Mouse (Mus musculus): ENCODE measurements around the gene Ptbp3. TPM values are rescaled to one million over a fixed set of nuclear protein-coding genes. Genes with fewer than 3 reads are reported as not detected.

Gene Ptbp3
- 68.0 and 74.3 TPM in 2 replicates for polyA plus RNA-seq (2015; fragmentation: Nextera tagmentation; extraction: Ambion mirVana)

DNA sequence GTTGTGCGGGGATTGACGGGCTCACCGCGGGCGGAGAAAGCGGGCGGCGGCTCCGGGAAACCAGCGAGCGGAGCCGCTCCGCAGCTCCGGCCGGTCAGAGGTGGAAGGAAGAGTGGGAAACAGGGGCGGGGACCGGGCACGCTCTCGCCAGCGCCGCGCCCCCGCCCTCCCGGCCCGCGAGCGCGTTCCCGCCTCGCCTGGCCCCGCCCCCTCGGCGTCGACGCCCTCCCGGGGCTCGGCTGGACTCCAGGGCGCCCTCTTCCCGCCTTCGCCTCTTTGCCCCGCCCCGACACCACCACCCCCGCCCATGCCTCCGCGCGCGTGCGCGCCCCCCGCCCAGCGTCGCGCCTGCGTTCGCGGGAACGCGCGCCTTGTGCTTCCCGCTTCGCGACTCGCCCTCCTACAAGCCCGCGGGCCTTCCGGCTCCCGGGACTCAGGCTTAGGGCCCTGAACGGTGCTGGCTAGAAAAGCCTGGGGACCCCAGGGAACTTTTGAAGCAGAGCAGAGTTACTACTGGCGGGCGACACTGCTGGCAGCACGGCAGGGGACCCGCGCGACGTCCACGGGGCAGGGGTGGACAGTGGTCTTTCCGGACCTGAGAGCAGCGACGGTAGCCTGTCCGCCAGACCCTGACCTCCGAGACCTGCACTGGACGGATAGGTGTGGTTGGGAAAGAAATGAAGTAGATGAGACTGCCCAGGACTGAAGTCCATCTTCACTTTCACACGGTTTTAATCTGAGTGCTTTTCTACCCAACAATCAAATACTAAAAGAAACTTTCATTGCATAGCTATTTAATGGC lies at the start of gene Ptbp3:
Gene Ptbp3 (minus strand): TSS at position 190 of the 802 bp plus-strand sequence.
- peak within 1 kb of the TSS; percentile 98 for H3K9ac ChIP-seq (replicated peaks; ENCODE audit: low read length)
- H3K27me3 ChIP-seq (ENCODE audit: insufficient read depth, low read length): no peaks in the 10 kb centered on the region
- H3K36me3 ChIP-seq (ENCODE audit: insufficient read depth, low read length): no peaks in the 10 kb centered on the region
- peak; percentile 93 for ATAC-seq (ENCODE audit: low FRiP score, low TSS enrichment)
- under 1% methylated on average over 50 of the region's 83 CpGs for WGBS
- peak within 1 kb of the TSS; percentile 93 for H3K27ac ChIP-seq (ENCODE audit: low read length)
- no peaks in the 10 kb centered on the region for H3K9me3 ChIP-seq (ENCODE audit: low read length)
- H3K4me2 ChIP-seq (replicated peaks; ENCODE audit: low read depth, low read length): peak within 1 kb of the TSS; percentile 68
- peaks cover 25% of the 10 kb centered on the region for H3K4me1 ChIP-seq (ENCODE audit: insufficient read depth, low read length)
- H3K4me3 ChIP-seq (ENCODE audit: low read length): peak within 1 kb of the TSS; percentile 98

DNA sequence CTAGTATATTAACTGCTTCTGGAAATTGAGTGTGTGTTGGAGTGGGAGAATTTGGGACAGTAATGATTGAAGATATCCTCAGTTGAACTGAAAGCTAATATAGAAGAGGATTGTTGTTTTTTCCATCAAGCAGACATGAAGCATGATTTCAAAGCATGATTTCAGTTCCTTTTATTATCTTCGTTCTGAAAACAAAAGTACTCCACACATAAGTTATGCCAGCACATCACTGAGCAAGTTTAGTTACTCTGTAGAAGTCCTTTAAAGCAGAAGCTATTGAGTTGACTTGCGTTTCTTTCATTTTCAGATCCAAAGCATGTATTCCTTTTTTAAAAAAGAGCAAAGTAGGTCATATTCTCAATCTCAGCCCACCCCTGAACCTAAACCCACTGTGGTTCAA lies 47.4 kb upstream of the Ptbp3 start:
- Histone ChIP-seq H3K4me1 (ENCODE audit: insufficient read depth, low read length) (no peaks in the 10 kb centered on the region), H3K36me3 (ENCODE audit: insufficient read depth, low read length) (no peaks in the 10 kb centered on the region; the same call in 1 of the 2 replicates), H3K27me3 (ENCODE audit: insufficient read depth, low read length) (no peaks in the 10 kb centered on the region), H3K4me3 (ENCODE audit: low read length) (no peak overlapping the region), H3K4me2 (replicated peaks; ENCODE audit: low read depth, low read length) (no peak overlapping the region), H3K9me3 (ENCODE audit: low read length) (no peaks in the 10 kb centered on the region), H3K9ac (replicated peaks; ENCODE audit: low read length) (no peak overlapping the region), H3K27ac (ENCODE audit: low read length) (no peak overlapping the region)
- WGBS: 88% methylated on average over 2 of the region's 2 CpGs
- ATAC-seq (ENCODE audit: low FRiP score, low TSS enrichment): no peak

GRCm38 (mm10) chr4:59594614-59595013 lies 45.5 kb upstream of the Ptbp3 start:
- H3K9ac ChIP-seq (replicated peaks; ENCODE audit: low read length): no peak overlapping the region
- no peaks in the 10 kb centered on the region; the same call in 1 of the 2 replicates for H3K36me3 ChIP-seq (ENCODE audit: insufficient read depth, low read length)
- WGBS: 66% methylated on average over 2 of the region's 2 CpGs
- no peak overlapping the region for H3K27ac ChIP-seq (ENCODE audit: low read length)
- H3K27me3 ChIP-seq (ENCODE audit: insufficient read depth, low read length): no peaks in the 10 kb centered on the region
- H3K4me2 ChIP-seq (replicated peaks; ENCODE audit: low read depth, low read length): no peak overlapping the region
- H3K4me3 ChIP-seq (ENCODE audit: low read length): no peak overlapping the region
- no peaks in the 10 kb centered on the region for H3K9me3 ChIP-seq (ENCODE audit: low read length)
- ATAC-seq (ENCODE audit: low FRiP score, low TSS enrichment): no peak
- H3K4me1 ChIP-seq (ENCODE audit: insufficient read depth, low read length): no peaks in the 10 kb centered on the region

- Histone ChIP-seq H3K4me3 (ENCODE audit: low read length) (no peak overlapping the region), H3K9me3 (ENCODE audit: low read length) (no peaks in the 10 kb centered on the region), H3K9ac (replicated peaks; ENCODE audit: low read length) (no peak overlapping the region), H3K27ac (ENCODE audit: low read length) (no peak overlapping the region), H3K4me1 (ENCODE audit: insufficient read depth, low read length) (no peaks in the 10 kb centered on the region), H3K36me3 (ENCODE audit: insufficient read depth, low read length) (no peaks in the 10 kb centered on the region), H3K27me3 (ENCODE audit: insufficient read depth, low read length) (no peaks in the 10 kb centered on the region), H3K4me2 (replicated peaks; ENCODE audit: low read depth, low read length) (no peak overlapping the region)
- 96% methylated on average over 1 of the region's 1 CpGs for WGBS
- no peak for ATAC-seq (ENCODE audit: low FRiP score, low TSS enrichment)
Measured at GRCm38 (mm10) chr4:59587872-59588226, 38.7 kb upstream of the Ptbp3 start.

- Histone ChIP-seq H3K27ac (ENCODE audit: low read length) (no peak overlapping the region), H3K36me3 (ENCODE audit: insufficient read depth, low read length) (no peaks in the 10 kb centered on the region), H3K9ac (replicated peaks; ENCODE audit: low read length) (no peak overlapping the region), H3K4me2 (replicated peaks; ENCODE audit: low read depth, low read length) (no peak overlapping the region), H3K4me3 (ENCODE audit: low read length) (no peak overlapping the region), H3K27me3 (ENCODE audit: insufficient read depth, low read length) (no peaks in the 10 kb centered on the region), H3K9me3 (ENCODE audit: low read length) (no peaks in the 10 kb centered on the region), H3K4me1 (ENCODE audit: insufficient read depth, low read length) (peaks cover under 1% of the 10 kb centered on the region)
- ATAC-seq (ENCODE audit: low FRiP score, low TSS enrichment): no peak
- WGBS: 75% methylated on average over 2 of the region's 2 CpGs
Measured at GRCm38 (mm10) chr4:59587215-59587871, 38.2 kb upstream of the Ptbp3 start.

DNA sequence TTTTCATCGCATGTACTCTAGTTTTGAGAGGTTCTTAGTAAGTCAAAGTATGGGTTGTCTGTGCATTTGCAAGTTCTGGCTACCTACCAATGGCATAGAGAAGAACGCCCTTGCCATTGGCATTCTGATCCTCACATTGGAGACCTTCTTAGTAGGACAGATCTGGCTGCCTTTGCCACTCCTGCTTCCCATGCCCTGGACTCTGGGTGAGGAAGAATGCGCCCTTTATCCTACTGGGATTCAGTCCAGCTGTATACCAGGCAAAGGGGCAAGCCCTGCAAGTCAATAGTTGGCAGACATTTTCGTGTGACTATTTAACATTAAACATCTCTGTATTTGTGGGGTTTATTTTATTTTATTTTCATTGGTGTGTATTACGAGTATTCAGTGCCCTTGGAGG lies 35.9 kb upstream of the Ptbp3 start:
- Histone ChIP-seq H3K4me3 (ENCODE audit: low read length) (no peak overlapping the region), H3K27ac (ENCODE audit: low read length) (no peak overlapping the region), H3K27me3 (ENCODE audit: insufficient read depth, low read length) (no peaks in the 10 kb centered on the region), H3K9me3 (ENCODE audit: low read length) (no peaks in the 10 kb centered on the region), H3K9ac (replicated peaks; ENCODE audit: low read length) (no peak overlapping the region), H3K4me1 (ENCODE audit: insufficient read depth, low read length) (peaks cover 9% of the 10 kb centered on the region), H3K36me3 (ENCODE audit: insufficient read depth, low read length) (no peaks in the 10 kb centered on the region), H3K4me2 (replicated peaks; ENCODE audit: low read depth, low read length) (no peak overlapping the region)
- WGBS: 79% methylated on average over 5 of the region's 5 CpGs
- ATAC-seq (ENCODE audit: low FRiP score, low TSS enrichment): no peak

DNA sequence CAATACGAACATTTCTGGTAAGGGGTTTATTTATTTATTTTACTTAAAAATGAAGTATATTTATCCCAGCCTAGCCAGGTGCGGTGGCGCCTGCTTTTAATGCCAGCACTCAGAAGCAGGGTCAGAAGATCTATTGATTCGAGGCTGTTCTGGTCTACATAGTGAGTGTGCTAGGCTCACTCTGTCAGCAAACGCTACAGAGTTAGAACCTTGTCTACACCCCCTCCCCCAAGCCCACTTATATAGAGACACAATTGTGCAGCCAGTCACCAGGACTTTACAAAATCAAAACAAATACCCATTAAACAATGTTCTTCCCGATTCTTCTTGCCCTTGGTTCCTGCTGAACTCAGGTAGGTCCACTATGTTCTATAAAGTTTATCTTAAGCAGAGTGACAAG lies 33.0 kb upstream of the Ptbp3 start:
- Histone ChIP-seq H3K4me2 (replicated peaks; ENCODE audit: low read depth, low read length) (peak overlapping the region; percentile 87), H3K27me3 (ENCODE audit: insufficient read depth, low read length) (no peaks in the 10 kb centered on the region), H3K36me3 (ENCODE audit: insufficient read depth, low read length) (no peaks in the 10 kb centered on the region), H3K9ac (replicated peaks; ENCODE audit: low read length) (0 out of 2 replicates have a peak overlapping the region, but pooled peaks have one; percentile 3), H3K4me1 (ENCODE audit: insufficient read depth, low read length) (peaks cover 11% of the 10 kb centered on the region), H3K9me3 (ENCODE audit: low read length) (no peaks in the 10 kb centered on the region), H3K27ac (ENCODE audit: low read length) (no peak overlapping the region), H3K4me3 (ENCODE audit: low read length) (peak overlapping the region; percentile 69)
- WGBS: 26% methylated on average over 6 of the region's 6 CpGs
- ATAC-seq (ENCODE audit: low FRiP score, low TSS enrichment): no peak

DNA sequence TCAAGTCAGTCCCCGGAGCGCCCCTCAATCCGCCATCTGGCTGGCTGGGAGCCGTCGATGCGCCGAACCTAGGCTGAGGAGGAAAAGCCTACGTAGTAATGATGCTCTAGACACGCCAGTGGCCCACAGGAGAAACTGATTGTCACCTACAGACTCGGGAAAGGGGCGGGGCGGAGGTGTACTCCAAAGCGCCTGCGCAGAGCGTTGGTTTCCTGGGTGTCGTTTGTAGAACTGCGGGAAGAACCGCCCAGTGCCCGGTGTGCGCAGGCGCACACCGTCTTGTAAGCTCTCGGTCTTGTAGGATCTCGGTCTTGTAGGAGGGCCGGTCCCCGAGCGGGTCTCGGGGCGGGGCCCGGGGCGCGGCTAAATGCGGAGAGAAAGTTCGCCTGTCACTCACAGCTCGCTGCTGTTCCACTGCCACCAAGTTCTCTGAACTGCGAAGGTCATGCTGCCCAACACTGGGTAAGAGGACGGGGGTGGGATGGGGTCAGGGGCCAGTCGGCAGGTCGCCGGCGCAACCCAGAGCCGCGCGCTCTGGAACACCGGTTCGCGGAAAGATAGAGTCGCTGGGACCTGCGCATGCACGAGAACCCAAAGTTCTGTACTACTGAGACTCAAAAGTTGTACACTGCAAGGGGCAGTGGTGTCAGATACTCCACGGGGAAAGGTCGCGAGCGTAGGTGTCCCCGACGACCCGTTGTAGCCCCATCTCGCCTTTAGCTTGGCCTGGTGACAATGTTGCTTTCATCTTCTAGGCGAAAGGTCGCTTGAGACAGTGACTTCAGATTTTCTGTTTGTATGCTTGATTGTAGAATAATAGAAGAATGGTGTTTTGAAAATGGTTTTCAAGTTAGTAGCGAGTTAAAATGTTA lies 32.4 kb upstream of the Ptbp3 start, which contains the start of gene Hsdl2:
Gene Hsdl2 (plus strand): TSS at position 250 of the 872 bp plus-strand sequence.
- H3K4me2 ChIP-seq (replicated peaks; ENCODE audit: low read depth, low read length): peak within 1 kb of the TSS; percentile 87
- H3K27ac ChIP-seq (ENCODE audit: low read length): peak within 1 kb of the TSS; percentile 91
- peak within 1 kb of the TSS; percentile 69 for H3K4me3 ChIP-seq (ENCODE audit: low read length)
- WGBS: under 1% methylated on average over 61 of the region's 61 CpGs
- peak; percentile 96 for ATAC-seq (ENCODE audit: low FRiP score, low TSS enrichment)
- no peaks in the 10 kb centered on the region for H3K36me3 ChIP-seq (ENCODE audit: insufficient read depth, low read length)
- H3K27me3 ChIP-seq (ENCODE audit: insufficient read depth, low read length): no peaks in the 10 kb centered on the region
- peak within 1 kb of the TSS; percentile 80 for H3K9ac ChIP-seq (replicated peaks; ENCODE audit: low read length)
- no peaks in the 10 kb centered on the region for H3K9me3 ChIP-seq (ENCODE audit: low read length)
- peaks cover 11% of the 10 kb centered on the region for H3K4me1 ChIP-seq (ENCODE audit: insufficient read depth, low read length)

DNA sequence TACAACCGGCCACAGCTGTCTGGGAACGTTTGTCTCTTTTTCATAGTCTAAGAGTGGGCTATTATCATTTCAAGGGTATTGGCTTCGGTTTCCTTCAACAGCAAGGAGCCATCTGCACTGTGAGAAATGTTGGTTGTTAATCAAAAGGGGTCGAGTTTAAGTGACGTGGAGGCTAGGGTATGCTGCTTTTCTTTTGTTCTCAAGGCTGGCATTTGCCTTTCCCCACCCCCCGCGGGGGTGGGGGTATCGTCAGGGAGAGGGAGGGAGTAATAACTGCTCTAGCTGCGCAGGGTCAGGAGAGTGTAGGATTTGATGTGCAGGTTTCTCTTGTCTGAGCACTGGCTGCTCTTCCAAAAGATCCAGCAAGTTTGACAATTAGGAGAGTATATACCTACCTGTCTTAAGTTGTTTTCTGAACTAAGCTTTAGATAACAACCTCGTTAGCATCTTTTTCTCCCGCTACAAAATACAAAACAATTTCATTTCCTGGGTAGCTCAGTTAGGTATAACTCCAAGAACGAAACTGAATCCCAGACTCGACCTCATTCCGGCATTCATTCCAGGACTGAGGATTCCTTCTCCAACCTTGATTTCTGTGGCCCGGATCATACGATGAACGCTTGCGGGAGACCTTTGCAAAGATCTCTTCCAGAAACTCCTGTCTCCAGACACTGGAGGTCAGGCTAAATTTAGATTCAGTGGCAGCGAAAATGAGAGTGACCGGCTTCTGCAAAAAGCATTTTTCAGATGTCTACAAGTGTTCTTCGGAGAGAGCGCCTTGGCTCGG lies 31.5 kb upstream of the Ptbp3 start:
- under 1% methylated on average over 23 of the region's 23 CpGs for WGBS
- Histone ChIP-seq H3K27ac (ENCODE audit: low read length) (peak overlapping the region; percentile 91), H3K9ac (replicated peaks; ENCODE audit: low read length) (peak overlapping the region; percentile 80), H3K27me3 (ENCODE audit: insufficient read depth, low read length) (no peaks in the 10 kb centered on the region), H3K4me2 (replicated peaks; ENCODE audit: low read depth, low read length) (peak overlapping the region; percentile 87), H3K36me3 (ENCODE audit: insufficient read depth, low read length) (no peaks in the 10 kb centered on the region), H3K9me3 (ENCODE audit: low read length) (no peaks in the 10 kb centered on the region), H3K4me3 (ENCODE audit: low read length) (peak overlapping the region; percentile 69), H3K4me1 (ENCODE audit: insufficient read depth, low read length) (peaks cover 11% of the 10 kb centered on the region)
- peak; percentile 57; the same call in 1 of the 2 replicates for ATAC-seq (ENCODE audit: low FRiP score, low TSS enrichment)

Measured in kidney, embryonic 16.5 days (tissue).